In genomic region chr6:40390975-40391374, GRCm38 (mm10) we compare ENCODE assay signal across 27 mouse cellular contexts. TPM values are rescaled to one million over a fixed set of nuclear protein-coding genes. Genes with fewer than 3 reads are reported as not detected.
DNase-seq lines count a peak whose midpoint lies in the region; ATAC-seq and TF ChIP-seq lines count a peak whose summit lies in the region.
"Had no signal": no experiment of that assay in that cellular context is flagged by ENCODE, and none has a peak within 500 bp of the region (broad histone marks: within the 10 kb centered on the region; RNA-seq: fewer than 3 reads in every experiment).

No protein-coding gene starts in this region.

- H3K4me2 ChIP-seq in hindbrain, postnatal 0 days (ENCODE audit: low read depth, low read length): no peak overlapping the region
- no peak overlapping the region for H3K4me2 ChIP-seq in hindbrain, embryonic 13.5 days
- no peak overlapping the region for H3K4me2 ChIP-seq in midbrain, postnatal 0 days (ENCODE audit: low read depth, low read length, poor library complexity, severe bottlenecking)
- H3K4me2 ChIP-seq in midbrain, embryonic 15.5 days: no peak overlapping the region
- H3K4me2 ChIP-seq: embryonic facial prominence, embryonic 13.5 days; heart, embryonic 12.5 days; liver, embryonic 11.5 days had no signal

- ATAC-seq in hindbrain, postnatal 0 days: no peak
- no peak for ATAC-seq in hindbrain, embryonic 13.5 days (ENCODE audit: low FRiP score)
- no peak for ATAC-seq in midbrain, postnatal 0 days (ENCODE audit: low FRiP score)
- no peak for ATAC-seq in midbrain, embryonic 15.5 days (replicated peaks)
- ATAC-seq: forebrain, embryonic 14.5 days; hindbrain, embryonic 16.5 days had no signal

- DNase-seq in cerebellum, postnatal 10 days: peak; percentile 49 to 53
- DNase-seq in cerebellum, adult 11-12 months: no peak
- peak; percentile 39 for DNase-seq in hindbrain, postnatal 0 days (ENCODE audit: low spot score)
- DNase-seq in midbrain, postnatal 0 days (ENCODE audit: low spot score): peak; percentile 23
- no peak for DNase-seq in thymus, adult 18-20 months
- DNase-seq: kidney, adult 18-20 months; kidney, postnatal 14 days; lung, adult 18-20 months; lung, postnatal 36 days; retina, postnatal 1 day; thymus, postnatal 14 days had no signal

- H3K27ac ChIP-seq in hindbrain, postnatal 0 days: no peak overlapping the region
- no peak overlapping the region for H3K27ac ChIP-seq in hindbrain, embryonic 13.5 days
- H3K27ac ChIP-seq in midbrain, postnatal 0 days (ENCODE audit: low read depth, low read length): no peak overlapping the region
- no peak overlapping the region for H3K27ac ChIP-seq in midbrain, embryonic 15.5 days
- H3K27ac ChIP-seq: embryonic facial prominence, embryonic 13.5 days had no signal

- H3K36me3 ChIP-seq in hindbrain, postnatal 0 days (ENCODE audit: insufficient read depth, low read length): peaks cover 8% of the 10 kb centered on the region; the same call in 1 of the 2 replicates
- peaks cover 8% of the 10 kb centered on the region; the same call in 1 of the 2 replicates for H3K36me3 ChIP-seq in hindbrain, embryonic 13.5 days
- H3K36me3 ChIP-seq in midbrain, postnatal 0 days (ENCODE audit: insufficient read depth, low read length): peaks cover 16% of the 10 kb centered on the region; the same call in 1 of the 2 replicates
- 0 out of 2 replicates have a peak, but pooled peaks cover 3% of the 10 kb centered on the region for H3K36me3 ChIP-seq in midbrain, embryonic 15.5 days (replicated peaks)

- H3K9me3 ChIP-seq in hindbrain, postnatal 0 days (ENCODE audit: low read length): no peaks in the 10 kb centered on the region
- H3K9me3 ChIP-seq in hindbrain, embryonic 13.5 days: no peaks in the 10 kb centered on the region
- H3K9me3 ChIP-seq in midbrain, postnatal 0 days (ENCODE audit: low read length): no peaks in the 10 kb centered on the region
- no peaks in the 10 kb centered on the region for H3K9me3 ChIP-seq in midbrain, embryonic 15.5 days
- H3K9me3 ChIP-seq: embryonic facial prominence, embryonic 13.5 days; heart, embryonic 12.5 days had no signal

- H3K27me3 ChIP-seq in hindbrain, postnatal 0 days (ENCODE audit: insufficient read depth, low read length): no peaks in the 10 kb centered on the region
- no peaks in the 10 kb centered on the region for H3K27me3 ChIP-seq in hindbrain, embryonic 13.5 days
- H3K27me3 ChIP-seq in midbrain, postnatal 0 days (ENCODE audit: insufficient read depth, low read length): no peaks in the 10 kb centered on the region
- no peaks in the 10 kb centered on the region for H3K27me3 ChIP-seq in midbrain, embryonic 15.5 days (replicated peaks)
- H3K27me3 ChIP-seq: CH12.LX; embryonic facial prominence, embryonic 13.5 days; heart, embryonic 12.5 days had no signal

- H3K9ac ChIP-seq in hindbrain, postnatal 0 days (replicated peaks; ENCODE audit: low read length): no peak overlapping the region
- H3K9ac ChIP-seq in hindbrain, embryonic 13.5 days: no peak overlapping the region
- no peak overlapping the region for H3K9ac ChIP-seq in midbrain, postnatal 0 days (replicated peaks; ENCODE audit: low read length, poor library complexity, severe bottlenecking)
- no peak overlapping the region for H3K9ac ChIP-seq in midbrain, embryonic 15.5 days
- H3K9ac ChIP-seq: embryonic facial prominence, embryonic 13.5 days; heart, embryonic 12.5 days had no signal

- peak; percentile 56 for TF ChIP-seq CTCF in hindbrain, postnatal 0 days (IDR thresholded peaks at IDR 0.05; ENCODE audit: low read depth)
- TF ChIP-seq CTCF in midbrain, postnatal 0 days (IDR thresholded peaks at IDR 0.05): peak; percentile 67

- no peak overlapping the region for H3K4me3 ChIP-seq in hindbrain, postnatal 0 days (ENCODE audit: low read length)
- no peak overlapping the region for H3K4me3 ChIP-seq in hindbrain, embryonic 13.5 days
- H3K4me3 ChIP-seq in midbrain, postnatal 0 days (ENCODE audit: low read depth, low read length): no peak overlapping the region
- H3K4me3 ChIP-seq in midbrain, embryonic 15.5 days: no peak overlapping the region
- H3K4me3 ChIP-seq: embryonic facial prominence, embryonic 13.5 days; heart, embryonic 12.5 days had no signal

- H3K4me1 ChIP-seq in hindbrain, postnatal 0 days (ENCODE audit: insufficient read depth, low read length): no peaks in the 10 kb centered on the region
- no peaks in the 10 kb centered on the region for H3K4me1 ChIP-seq in hindbrain, embryonic 13.5 days (replicated peaks)
- H3K4me1 ChIP-seq in midbrain, postnatal 0 days (ENCODE audit: insufficient read depth, low read length): no peaks in the 10 kb centered on the region
- H3K4me1 ChIP-seq in midbrain, embryonic 15.5 days: peaks cover 3% of the 10 kb centered on the region; the same call in 1 of the 2 replicates
- H3K4me1 ChIP-seq: embryonic facial prominence, embryonic 13.5 days had no signal

- 76% methylated on average over 1 of the region's 1 CpGs for WGBS in hindbrain, postnatal 0 days
- 96% methylated on average over 1 of the region's 1 CpGs for WGBS in hindbrain, embryonic 13.5 days
- 79% methylated on average over 1 of the region's 1 CpGs for WGBS in midbrain, postnatal 0 days
- 86% methylated on average over 1 of the region's 1 CpGs for WGBS in midbrain, embryonic 15.5 days

RNA-seq across cellular contexts. Expression of gene E330009J07Rik, which starts 45.0 kb away (rescaled TPM):
- total RNA-seq in hindbrain, postnatal 0 days (2014; rRNA removed): 28.0 and 29.1 TPM in 2 replicates
- polyA plus RNA-seq in hindbrain, postnatal 0 days (2015; fragmentation: Nextera tagmentation; extraction: Ambion mirVana): 9.9 and 12.8 TPM in 2 replicates
- polyA plus RNA-seq in hindbrain, embryonic 13.5 days (2015; fragmentation: Nextera tagmentation; extraction: Ambion mirVana): 14.4 and 19.1 TPM in 2 replicates
- 20.0 and 23.6 TPM in 2 replicates for total RNA-seq in midbrain, postnatal 0 days (2014; rRNA removed)
- polyA plus RNA-seq in midbrain, postnatal 0 days (2015; fragmentation: Nextera tagmentation; extraction: Ambion mirVana): 6.7 and 7.8 TPM in 2 replicates
- 12.5 and 13.4 TPM in 2 replicates for polyA plus RNA-seq in midbrain, embryonic 15.5 days (2015; fragmentation: Nextera tagmentation; extraction: Ambion mirVana)

RNA-seq across cellular contexts. Expression of gene Wee2, which starts 47.9 kb away (rescaled TPM):
- 0.10 TPM in 1 of 2 replicates, not detected in the other for total RNA-seq in hindbrain, postnatal 0 days (2014; rRNA removed)
- polyA plus RNA-seq in hindbrain, postnatal 0 days (2015; fragmentation: Nextera tagmentation; extraction: Ambion mirVana): 0.18 and 0.28 TPM in 2 replicates
- 0.18 and 0.25 TPM in 2 replicates for polyA plus RNA-seq in hindbrain, embryonic 13.5 days (2015; fragmentation: Nextera tagmentation; extraction: Ambion mirVana)
- 0.16 and 0.38 TPM in 2 replicates for total RNA-seq in midbrain, postnatal 0 days (2014; rRNA removed)
- 0.14 TPM in 1 of 2 replicates, not detected in the other for polyA plus RNA-seq in midbrain, postnatal 0 days (2015; fragmentation: Nextera tagmentation; extraction: Ambion mirVana)
- 0.20 and 0.21 TPM in 2 replicates for polyA plus RNA-seq in midbrain, embryonic 15.5 days (2015; fragmentation: Nextera tagmentation; extraction: Ambion mirVana)
- total RNA-seq: adrenal gland, postnatal 36 days; CH12.LX; common myeloid progenitor, adult 5-6 weeks; gastrocnemius, adult 18-20 months; gastrocnemius, postnatal 4 days; heart, postnatal 25 days; megakaryocyte-erythroid progenitor cell, adult 5-6 weeks; MEL; monocyte, adult 5-6 weeks had no signal
- polyA plus RNA-seq: embryonic facial prominence, embryonic 13.5 days; heart, embryonic 12.5 days; liver, embryonic 11.5 days had no signal

Comparison
In these comparisons a context has a peak if more than half of its experiments do, and no peak if none do; other contexts are left out.
1. DNase-seq: peak in cerebellum, postnatal 10 days (2 of 2), hindbrain, postnatal 0 days (single experiment) and midbrain, postnatal 0 days (single experiment); none in cerebellum, adult 11-12 months (single experiment) and thymus, adult 18-20 months (0 of 2).